Mouse (Mus musculus): ENCODE results near the gene Fat2.

Gene Fat2

DNA sequence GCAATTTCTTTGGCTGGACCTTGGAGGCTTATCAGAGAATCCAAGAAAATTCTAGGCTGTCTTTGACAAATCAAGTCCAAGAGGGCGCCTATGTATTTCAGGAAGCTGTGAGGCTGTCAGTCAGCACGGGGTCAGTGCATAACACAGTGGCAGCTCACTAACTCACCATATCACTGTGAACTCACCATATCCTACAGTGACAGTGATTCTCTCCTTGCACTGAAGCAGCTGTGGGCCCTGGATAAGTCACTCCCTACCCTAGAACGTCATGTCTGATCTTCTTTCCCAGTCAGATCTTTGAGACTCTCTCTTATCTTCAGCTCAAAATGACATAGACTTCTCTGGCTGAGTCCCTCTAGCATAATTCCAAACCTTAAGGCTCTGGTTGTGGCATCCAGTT lies 96.9 kb downstream of the Fat2 start:
- CTCF ChIA-PET: interaction anchor here (1.0 kb wide), 1 partner anchor 34 kb away, joined by 4 read pairs; no protein-coding TSS in a partner anchor

DNA sequence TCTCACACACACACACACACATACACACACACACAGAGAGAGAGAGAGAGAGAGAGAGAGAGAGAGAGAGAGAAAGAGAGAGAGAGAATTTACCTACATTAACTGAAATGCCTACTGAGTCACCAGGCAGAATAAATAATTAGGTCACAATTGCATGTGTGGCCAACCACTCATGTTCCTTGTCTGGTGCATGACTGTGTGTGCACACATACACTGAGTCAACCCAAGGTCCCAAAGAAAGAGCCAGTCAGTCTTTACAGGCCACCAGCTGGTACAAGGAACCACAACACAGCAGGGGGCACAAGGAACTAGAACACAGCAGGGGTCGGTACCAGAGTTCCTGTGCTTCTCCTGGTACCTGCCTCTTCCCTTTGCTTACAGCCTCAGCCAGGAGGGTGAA lies 99.5 kb downstream of the Fat2 start:
- CTCF ChIA-PET: interaction anchor here (0.6 kb wide), 1 partner anchor 43 kb away, joined by 4 read pairs; no protein-coding TSS in a partner anchor

DNA sequence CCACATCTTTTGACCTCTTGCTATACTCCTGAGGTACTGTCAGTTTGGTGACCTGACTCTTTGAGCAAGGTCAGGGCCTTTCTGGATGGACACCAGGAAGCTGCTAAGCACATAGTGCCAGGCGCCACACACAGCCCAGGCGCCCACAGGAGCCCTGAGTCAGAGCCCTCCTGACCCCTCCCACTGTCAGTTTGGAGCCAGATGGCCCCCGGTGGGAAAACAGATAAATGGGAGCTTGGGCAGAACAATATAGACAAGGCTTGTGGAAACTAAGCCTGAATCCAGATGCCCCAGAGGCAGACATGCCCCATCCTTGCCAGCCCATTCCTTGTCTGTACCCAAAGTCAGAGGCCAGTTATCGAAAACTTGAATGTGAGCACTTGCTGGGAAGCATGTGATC lies 101.6 kb downstream of the Fat2 start:
- CTCF ChIA-PET: no interaction called here

GRCm38 (mm10) chr11:55234288-55234687 lies 102.1 kb downstream of the Fat2 start:
- CTCF ChIA-PET: no interaction called here

DNA sequence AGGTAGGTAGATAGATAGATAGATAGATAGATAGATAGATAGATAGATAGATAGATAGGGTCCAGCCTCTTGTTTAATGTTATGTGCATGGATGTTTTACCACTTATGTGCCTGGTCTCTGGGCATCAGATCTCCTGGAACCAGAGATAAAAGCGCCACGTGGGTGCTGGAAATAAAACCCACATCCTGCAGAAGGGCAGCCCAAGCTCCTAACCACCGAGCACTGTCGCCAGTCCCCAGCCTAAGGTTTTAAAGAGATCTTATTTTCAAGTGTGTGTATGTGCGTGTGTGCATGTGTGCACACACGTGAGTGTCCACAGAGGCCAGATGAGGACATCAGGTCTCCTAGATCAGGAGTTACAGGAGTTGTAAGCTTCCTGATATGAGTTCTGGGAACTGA lies 105.3 kb downstream of the Fat2 start:
- CTCF ChIA-PET: interaction anchor here (0.6 kb wide), 1 partner anchor 77 kb away, joined by 3 read pairs; no protein-coding TSS in a partner anchor

DNA sequence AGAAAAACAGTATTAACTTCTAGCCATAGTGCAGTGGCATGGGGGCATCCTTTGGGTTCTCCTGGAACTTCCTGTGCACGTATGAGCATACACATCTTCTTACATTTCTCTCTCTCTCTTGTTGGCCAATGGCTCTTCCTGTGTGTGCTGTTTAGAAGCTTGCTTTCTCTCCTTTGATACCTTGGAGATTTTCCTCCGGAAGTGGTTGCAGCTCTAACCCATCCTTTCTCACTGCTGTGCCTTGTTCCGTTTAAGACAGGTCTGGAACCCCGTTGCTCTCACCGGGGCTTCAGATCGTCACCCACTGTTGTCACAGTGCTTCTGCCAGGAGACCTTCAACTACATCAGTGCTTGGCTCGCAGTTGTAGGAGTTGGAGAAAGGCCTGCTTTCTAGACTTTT lies 115.1 kb downstream of the Fat2 start:
- CTCF ChIA-PET: no interaction called here

DNA sequence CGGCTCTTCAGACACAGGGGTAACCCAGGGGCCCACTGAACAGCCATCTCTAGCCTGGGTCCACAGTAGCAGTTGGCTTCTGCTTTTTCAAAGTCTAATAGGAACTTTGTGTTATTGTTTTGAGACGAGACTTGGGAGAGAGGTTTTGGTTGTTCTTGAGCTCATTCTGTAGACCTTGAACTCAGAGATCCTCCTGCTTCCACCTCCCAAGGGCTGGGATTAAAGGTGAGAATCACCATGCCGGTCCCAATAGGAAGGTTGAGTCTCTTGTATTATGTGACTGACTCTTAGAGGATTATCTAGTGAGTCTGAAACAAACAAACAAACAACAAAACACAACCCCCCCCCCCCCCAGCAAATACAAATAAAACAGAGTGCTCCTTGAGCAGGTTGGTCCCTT lies 117.9 kb downstream of the Fat2 start:
- CTCF ChIA-PET: no interaction called here

- CTCF ChIA-PET: no interaction called here
These were observed 118.5 kb downstream of the Fat2 start for GRCm38 (mm10) chr11:55217880-55218279.

DNA sequence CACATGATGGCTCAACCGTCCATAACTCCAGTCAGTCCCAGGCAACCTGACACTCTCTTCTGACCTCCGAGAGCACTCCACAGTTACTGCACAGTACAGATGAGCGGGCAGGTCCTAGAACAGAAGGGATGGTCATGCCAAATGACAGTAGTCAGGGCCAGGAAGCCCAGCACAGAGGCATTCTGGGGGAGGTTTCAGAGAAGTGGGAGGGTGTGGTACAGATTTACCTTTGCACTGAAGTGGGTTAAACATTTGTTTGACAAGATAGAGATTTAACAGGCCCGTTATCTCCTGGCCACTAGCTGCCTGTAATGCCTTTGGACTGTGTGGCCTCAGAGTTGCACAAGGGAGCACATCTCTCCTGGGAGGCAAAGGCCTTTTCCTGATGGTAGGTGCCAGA lies 118.9 kb downstream of the Fat2 start:
- CTCF ChIA-PET: no interaction called here

DNA sequence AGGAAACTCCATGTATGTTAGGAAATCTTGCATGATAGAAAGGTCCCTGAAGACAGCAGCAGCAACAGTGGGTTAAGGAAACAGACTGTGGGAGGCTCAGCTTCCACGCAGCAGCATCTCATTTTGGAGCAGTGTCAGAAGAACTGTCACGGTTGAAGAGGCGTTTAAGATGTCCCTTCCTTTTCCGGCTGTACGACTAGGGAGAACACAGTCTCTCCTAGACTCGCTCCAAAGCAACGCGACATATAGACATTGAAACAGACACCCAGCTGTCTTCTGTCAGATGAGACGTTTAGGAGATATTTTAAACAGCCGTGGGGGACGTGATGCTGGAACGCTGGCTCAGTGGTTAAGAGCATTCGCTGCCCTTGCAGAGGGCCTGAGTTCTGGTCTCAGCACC lies 119.5 kb downstream of the Fat2 start:
- CTCF ChIA-PET: interaction anchor here (0.9 kb wide), 1 partner anchor 90 kb away, joined by 9 read pairs; no protein-coding TSS in a partner anchor

- CTCF ChIA-PET: interaction anchor here (0.9 kb wide), 1 partner anchor 90 kb away, joined by 9 read pairs; no protein-coding TSS in a partner anchor
These were observed 120.3 kb downstream of the Fat2 start for GRCm38 (mm10) chr11:55216061-55216460.

- CTCF ChIA-PET: no interaction called here
These were observed 121.4 kb downstream of the Fat2 start for GRCm38 (mm10) chr11:55214978-55215377.

DNA sequence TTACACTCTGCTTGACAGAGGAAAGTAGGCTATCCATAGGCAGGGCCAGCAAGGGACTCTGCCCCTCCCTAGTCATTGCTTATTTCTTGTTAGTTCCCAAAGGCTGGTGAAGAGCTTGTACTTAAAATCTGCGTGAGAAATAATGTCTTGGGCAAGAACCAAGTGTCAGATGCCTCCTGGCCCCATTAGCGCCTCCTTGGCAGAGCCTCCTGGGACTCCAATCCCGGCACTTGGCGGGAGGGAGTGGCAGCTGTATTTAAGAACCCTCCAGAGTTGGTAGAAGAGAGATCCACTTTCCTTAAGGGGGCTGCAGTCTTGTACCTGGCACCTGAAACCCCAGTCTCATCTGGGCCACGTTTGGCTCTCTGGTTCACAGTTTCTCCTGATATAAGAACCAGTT lies 122.2 kb downstream of the Fat2 start:
- CTCF ChIA-PET: no interaction called here

DNA sequence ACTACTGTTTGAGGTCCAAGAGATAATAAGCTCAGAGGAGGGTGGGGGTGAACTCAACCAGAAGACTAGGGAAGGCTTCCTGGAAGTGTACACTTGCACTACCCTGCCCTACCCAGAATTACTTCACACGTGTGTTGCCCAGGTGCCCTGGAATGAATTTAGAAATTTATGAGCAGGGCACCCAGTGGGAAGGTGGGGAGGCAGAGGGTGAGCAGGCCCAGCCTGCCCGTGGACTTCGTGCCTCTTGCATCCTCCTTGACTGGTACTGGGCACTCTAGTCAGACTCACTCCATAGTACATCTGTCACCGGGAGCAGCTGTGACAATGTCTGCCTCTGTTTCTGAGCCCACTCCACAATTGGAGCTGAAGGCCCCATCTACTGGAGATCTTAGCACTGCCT lies 122.8 kb downstream of the Fat2 start:
- CTCF ChIA-PET: no interaction called here

DNA sequence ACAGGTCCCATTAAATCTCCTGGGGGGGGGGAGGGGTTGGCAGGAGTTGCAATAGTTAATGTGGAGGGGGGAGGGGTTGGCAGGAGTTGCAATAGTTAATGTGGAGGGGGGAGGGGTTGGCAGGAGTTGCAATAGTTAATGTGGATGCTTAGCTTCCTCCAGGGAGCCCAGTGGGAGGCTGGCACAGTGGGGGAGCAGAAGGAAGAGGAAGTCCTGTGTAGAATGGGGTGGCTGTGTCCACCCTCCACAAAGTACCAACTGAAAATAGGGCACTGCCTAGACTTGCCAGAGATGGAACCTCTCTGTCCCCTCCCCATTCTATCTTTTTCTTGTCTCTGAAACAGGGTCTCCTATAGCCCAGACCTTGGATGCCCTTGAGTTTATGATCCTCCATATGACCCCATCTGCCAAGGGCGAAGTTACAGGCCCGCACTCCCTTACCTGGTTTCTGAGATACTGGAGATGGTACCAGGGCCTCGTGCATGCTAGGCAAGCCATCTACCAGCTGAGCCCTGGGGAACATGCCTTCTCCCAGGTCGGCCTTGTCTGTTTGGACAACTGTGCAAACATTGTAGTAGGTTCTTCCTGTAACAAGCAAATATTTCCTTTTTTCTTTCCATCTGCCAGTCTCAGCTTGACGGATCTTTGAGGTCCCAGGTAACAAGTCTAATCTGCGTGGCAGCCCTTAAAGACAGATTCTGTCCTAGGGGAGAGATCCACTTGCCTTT lies 126.6 kb downstream of the Fat2 start:
- CTCF ChIA-PET: no interaction called here

DNA sequence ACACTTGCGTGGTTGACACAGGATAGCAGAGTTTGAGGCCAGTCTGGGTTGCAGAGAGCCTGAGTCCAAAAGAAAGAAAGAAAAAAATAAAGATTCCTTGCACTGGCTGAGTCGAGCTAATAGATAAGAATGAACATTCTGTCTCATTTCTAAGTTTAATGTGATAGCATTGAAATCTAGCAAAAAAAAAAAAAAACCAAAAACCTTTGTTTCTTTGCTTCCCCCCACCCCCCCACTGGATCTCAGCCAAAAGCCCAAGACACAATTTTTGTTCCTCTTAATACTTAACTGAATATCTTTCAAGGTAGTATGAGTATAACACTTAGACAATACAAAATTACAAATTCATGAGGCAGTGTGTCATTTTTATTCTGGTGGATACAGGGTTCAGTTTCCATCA lies 127.3 kb downstream of the Fat2 start:
- CTCF ChIA-PET: no interaction called here

- CTCF ChIA-PET: no interaction called here
These were observed 128.2 kb downstream of the Fat2 start for GRCm38 (mm10) chr11:55208001-55208690.

DNA sequence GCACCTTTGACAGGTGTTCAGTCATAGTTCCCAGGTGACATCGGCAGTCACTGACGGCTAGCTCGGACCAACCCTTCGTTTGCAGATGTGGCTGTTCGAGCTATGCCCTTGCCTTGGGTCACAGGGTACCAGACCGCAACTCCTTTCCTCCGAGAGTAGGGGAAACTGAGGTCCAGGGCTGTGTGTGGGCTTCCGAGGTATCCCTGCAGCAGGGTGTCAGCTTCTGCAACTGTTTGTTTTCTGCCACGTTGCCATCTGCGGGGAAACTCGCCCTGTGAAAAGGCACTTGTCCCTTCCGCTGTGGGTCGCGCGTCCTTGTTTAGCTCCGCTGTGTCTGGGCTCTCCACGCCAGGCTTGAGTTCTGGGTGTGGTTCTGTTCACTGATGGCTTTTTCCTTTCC lies 131.8 kb downstream of the Fat2 start:
- CTCF ChIA-PET: interaction anchor here (2.0 kb wide), 1 partner anchor 35 kb away, joined by 4 read pairs; no protein-coding TSS in a partner anchor

DNA sequence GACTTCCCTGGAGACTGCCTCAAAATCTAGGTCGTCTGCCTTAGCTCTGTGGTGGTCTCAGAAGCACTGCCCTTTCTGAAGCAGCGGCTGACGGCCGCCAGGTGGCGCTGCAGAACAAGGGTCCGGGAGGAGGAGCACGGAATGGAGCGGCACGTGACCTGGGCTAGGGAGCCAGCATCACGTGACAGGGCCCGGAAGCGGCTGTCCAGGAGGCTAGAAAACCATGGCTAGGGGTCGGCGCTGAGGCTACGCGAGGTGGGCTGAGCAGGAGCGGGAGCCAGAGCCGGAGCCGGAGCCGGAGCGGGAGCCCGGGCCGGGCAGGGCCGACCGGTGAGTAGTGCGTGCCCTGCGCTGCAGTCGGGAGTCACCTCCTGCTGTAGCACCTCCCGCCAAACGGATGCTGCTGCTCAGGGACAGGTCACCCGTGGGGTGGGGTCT lies 132.2 kb downstream of the Fat2 start, which contains the start of gene Slc36a1:
Slc36a1 (plus strand) TSS at position 192 of the 438 bp plus-strand sequence.
- CTCF ChIA-PET: interaction anchor here (2.0 kb wide), 1 partner anchor 36 kb away, joined by 4 read pairs; no protein-coding TSS in a partner anchor

Measured in spleen, embryonic (tissue).